Mouse (Mus musculus): ENCODE results near the gene Cbs. TPM values are rescaled to one million over a fixed set of nuclear protein-coding genes. Genes with fewer than 3 reads are reported as not detected.

The Cbs gene
- total and polyA plus RNA-seq, 3 experiments, result 1.2 to 1.9 (median 1.4) TPM

DNA sequence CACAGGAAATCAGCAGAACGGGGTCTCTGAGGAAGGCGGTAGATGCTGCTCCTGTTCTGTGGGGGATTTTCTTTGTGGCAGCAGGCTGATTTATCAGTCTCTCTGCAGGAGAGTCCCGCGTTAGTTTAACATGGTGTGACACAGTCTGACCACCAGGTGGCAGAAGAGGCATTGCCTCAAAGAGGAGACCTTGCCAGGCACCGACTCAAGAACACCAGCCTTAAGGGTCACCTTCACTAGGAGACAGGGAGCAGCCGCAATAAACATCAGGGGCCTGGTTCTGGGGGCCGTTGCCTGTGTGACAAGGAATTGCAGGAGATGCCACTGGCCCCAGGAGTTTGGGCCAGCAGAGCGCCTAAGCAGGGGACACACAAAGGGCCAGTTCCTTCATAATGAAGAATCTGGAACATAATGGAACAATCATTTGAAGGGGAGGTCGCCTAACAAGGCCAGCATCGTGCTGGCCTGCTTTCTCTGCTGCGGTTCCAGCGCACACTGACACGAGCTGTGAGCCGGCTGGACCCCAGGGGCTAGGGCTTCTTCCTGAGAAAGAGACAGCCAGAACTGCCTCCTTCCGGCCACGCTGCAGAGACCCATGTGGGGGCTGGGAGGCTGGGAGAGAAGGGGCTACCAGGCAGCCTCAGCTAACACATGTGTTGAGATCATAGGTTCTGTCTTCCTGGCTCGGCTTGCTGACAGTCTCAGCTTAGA is 48.6 kb upstream of the Cbs start:
- Histone ChIP-seq H3K9ac (ENCODE audit: insufficient read depth, low read depth) (no peak overlapping the region), H3K79me2 (replicated peaks; ENCODE audit: control insufficient read depth, extremely low read depth, insufficient read depth, poor library complexity, severe bottlenecking) (no peaks in the 10 kb centered on the region), H3K4me3 (replicated peaks in 1 of 3; ENCODE audit: low read depth in 2 of 3, low read length in 2 of 3, poor library complexity in 1 of 3) (no peak overlapping the region), H3K36me3 (replicated peaks in 1 of 2; ENCODE audit: control insufficient read depth in 1 of 2, insufficient read depth in 1 of 2, low read length in 1 of 2) (no peaks in the 10 kb centered on the region), H3K27me3 (replicated peaks) (peaks cover 4% of the 10 kb centered on the region), H3K4me2 (ENCODE audit: insufficient read depth, low read depth, poor library complexity, severe bottlenecking) (no peak overlapping the region), H3K27ac (ENCODE audit: insufficient read depth, low read depth) (no peak overlapping the region), H3K9me3 (replicated peaks; ENCODE audit: low read length) (peaks cover 2% of the 10 kb centered on the region), H3K4me1 (ENCODE audit: control insufficient read depth in 1 of 2, insufficient read depth in 2 of 2) (peaks cover 14 to 28% of the 10 kb centered on the region in 2 experiments)
- dilution Hi-C loops (cut with MboI; ENCODE audit: extremely low pct_ligation_motif_present, extremely low pct_unique_long_range_greater_than_20kb, low sequenced_read_pairs), result no loop called here
- DNase-seq (ENCODE audit: extremely low read depth), result peak; percentile 90
- no peak for TF ChIP-seq MYC (IDR thresholded peaks at IDR 0.05; ENCODE audit: low read depth, low read length)
- peak; percentile 86 for TF ChIP-seq RAD21 (IDR thresholded peaks at IDR 0.05; ENCODE audit: low read depth, low read length)
- peak; percentile 95 for TF ChIP-seq ZC3H11A (IDR thresholded peaks at IDR 0.05; ENCODE audit: low read depth, low read length)
- TF ChIP-seq RCOR1 (conservative IDR thresholded peaks at IDR 0.05; ENCODE audit: low read depth, low read length), result no peak
- TF ChIP-seq POLR2AphosphoS2 (IDR thresholded peaks at IDR 0.05; ENCODE audit: low read depth, low read length), result no peak
- TF ChIP-seq CHD1 (IDR thresholded peaks at IDR 0.05; ENCODE audit: low read depth, low read length), result no peak
- TF ChIP-seq ZKSCAN1 (IDR thresholded peaks at IDR 0.05; ENCODE audit: borderline replicate concordance, low read depth, low read length), result no peak
- peak; percentile 54 to 88 for TF ChIP-seq CTCF (conservative IDR thresholded peaks at IDR 0.05 in 1 of 2, IDR thresholded peaks at IDR 0.05 in 1 of 2; ENCODE audit: low read depth in 2 of 2, low read length in 2 of 2)
- peak; percentile 37; the same call in 1 of the 2 replicates for TF ChIP-seq NELFE (IDR thresholded peaks at IDR 0.05; ENCODE audit: low read depth, low read length)
- TF ChIP-seq NRF1 (IDR thresholded peaks at IDR 0.05; ENCODE audit: low read depth, low read length), result no peak
- no peak for TF ChIP-seq ELF1 (IDR thresholded peaks at IDR 0.05; ENCODE audit: low read depth, low read length)
- TF ChIP-seq SMC3 (IDR thresholded peaks at IDR 0.05; ENCODE audit: low read depth, low read length), result peak; percentile 95
- no peak for TF ChIP-seq KAT2A (IDR thresholded peaks at IDR 0.05; ENCODE audit: insufficient replicate concordance, low read length)
- TF ChIP-seq MAZ (IDR thresholded peaks at IDR 0.05; ENCODE audit: low read depth, low read length), result no peak
- peak; percentile 36; the same call in 1 of the 2 replicates for TF ChIP-seq SIN3A (IDR thresholded peaks at IDR 0.05; ENCODE audit: low read length)
- no peak for TF ChIP-seq MAX (IDR thresholded peaks at IDR 0.05; ENCODE audit: low read length)
- no peak for TF ChIP-seq UBTF (IDR thresholded peaks at IDR 0.05; ENCODE audit: low read depth, low read length)
- TF ChIP-seq JUND (conservative IDR thresholded peaks at IDR 0.05; ENCODE audit: low read depth, low read length), result no peak
- in situ Hi-C loops (cut with MboI; ENCODE audit: low pct_ligation_motif_present, low pct_unique_long_range_greater_than_20kb, low sequenced_read_pairs), result loop anchor here (10.0 kb wide), 1 partner anchor 249 kb away; no protein-coding TSS in a partner anchor

DNA sequence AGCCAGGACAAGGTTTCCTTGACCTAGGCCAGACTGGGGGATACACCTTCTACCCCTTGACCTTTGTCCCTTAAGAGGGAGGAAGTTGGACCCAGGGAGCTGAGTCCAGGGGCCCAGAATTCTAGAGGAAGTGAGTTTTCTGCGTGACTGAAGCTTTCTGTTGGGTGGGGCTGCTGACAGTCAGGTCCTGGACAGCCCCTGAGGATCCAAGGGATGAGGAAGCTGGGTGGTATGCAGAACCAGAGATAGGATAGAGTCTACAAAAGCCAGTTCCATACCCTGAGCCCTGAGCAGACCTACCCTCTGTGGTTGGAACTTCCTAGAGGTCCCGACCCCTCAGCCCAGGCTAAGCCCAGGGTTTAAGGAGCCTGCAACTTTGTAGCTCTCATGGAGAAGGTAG is 43.4 kb upstream of the Cbs start:
- dilution Hi-C loops (cut with MboI; ENCODE audit: extremely low pct_ligation_motif_present, extremely low pct_unique_long_range_greater_than_20kb, low sequenced_read_pairs), result no loop called here

More for the DNA sequence above, 43.4 kb upstream of the Cbs start:
- in situ Hi-C loops (cut with MboI; ENCODE audit: low pct_ligation_motif_present, low pct_unique_long_range_greater_than_20kb, low sequenced_read_pairs), result loop anchor here (10.0 kb wide), 1 partner anchor 254 kb away; no protein-coding TSS in a partner anchor
- peaks cover 17 to 25% of the 10 kb centered on the region in 2 experiments for H3K4me1 ChIP-seq (ENCODE audit: control insufficient read depth in 1 of 2, insufficient read depth in 2 of 2)
- no peak for TF ChIP-seq PAX5 (IDR thresholded peaks at IDR 0.05; ENCODE audit: low read length)
- no peak for TF ChIP-seq ELF1 (IDR thresholded peaks at IDR 0.05; ENCODE audit: low read depth, low read length)
- TF ChIP-seq SMC3 (IDR thresholded peaks at IDR 0.05; ENCODE audit: low read depth, low read length), result no peak
- no peak for TF ChIP-seq ETS1 (conservative IDR thresholded peaks at IDR 0.05; ENCODE audit: low read depth, low read length)
- no peak for TF ChIP-seq USF2 (conservative IDR thresholded peaks at IDR 0.05; ENCODE audit: low read depth, low read length)
- TF ChIP-seq BHLHE40 (IDR thresholded peaks at IDR 0.05; ENCODE audit: low read depth, low read length), result no peak
- TF ChIP-seq MAZ (IDR thresholded peaks at IDR 0.05; ENCODE audit: low read depth, low read length), result no peak
- TF ChIP-seq NELFE (IDR thresholded peaks at IDR 0.05; ENCODE audit: low read depth, low read length), result no peak
- TF ChIP-seq CHD1 (IDR thresholded peaks at IDR 0.05; ENCODE audit: low read depth, low read length), result no peak
- no peak for TF ChIP-seq MAX (IDR thresholded peaks at IDR 0.05; ENCODE audit: low read length)
- no peak for TF ChIP-seq KAT2A (IDR thresholded peaks at IDR 0.05; ENCODE audit: insufficient replicate concordance, low read length)
- TF ChIP-seq MAFK (IDR thresholded peaks at IDR 0.05; ENCODE audit: insufficient replicate concordance, low read length), result no peak
- TF ChIP-seq RCOR1 (conservative IDR thresholded peaks at IDR 0.05; ENCODE audit: low read depth, low read length), result no peak
- TF ChIP-seq UBTF (IDR thresholded peaks at IDR 0.05; ENCODE audit: low read depth, low read length), result no peak
- TF ChIP-seq ZC3H11A (IDR thresholded peaks at IDR 0.05; ENCODE audit: low read depth, low read length), result no peak
- no peak for TF ChIP-seq POLR2A (IDR thresholded peaks at IDR 0.05; ENCODE audit: low read depth, low read length)
- TF ChIP-seq TBP (conservative IDR thresholded peaks at IDR 0.05; ENCODE audit: low read depth, low read length), result no peak
- no peak for TF ChIP-seq EP300 (IDR thresholded peaks at IDR 0.05; ENCODE audit: low read length)
- no peak for TF ChIP-seq MEF2A (IDR thresholded peaks at IDR 0.05; ENCODE audit: borderline replicate concordance, low read depth, low read length)
- H3K27ac ChIP-seq (ENCODE audit: insufficient read depth, low read depth), result no peak overlapping the region
- no peak overlapping the region for H3K9ac ChIP-seq (ENCODE audit: insufficient read depth, low read depth)
- DNase-seq (ENCODE audit: extremely low read depth), result no peak
- no peak overlapping the region for H3K4me2 ChIP-seq (ENCODE audit: insufficient read depth, low read depth, poor library complexity, severe bottlenecking)
- H3K4me3 ChIP-seq (replicated peaks in 1 of 3; ENCODE audit: low read depth in 2 of 3, low read length in 2 of 3, poor library complexity in 1 of 3), result no peak overlapping the region
- no peaks in the 10 kb centered on the region for H3K36me3 ChIP-seq (replicated peaks in 1 of 2; ENCODE audit: control insufficient read depth in 1 of 2, insufficient read depth in 1 of 2, low read length in 1 of 2)
- peaks cover 31% of the 10 kb centered on the region for H3K27me3 ChIP-seq (replicated peaks)
- no peaks in the 10 kb centered on the region for H3K79me2 ChIP-seq (replicated peaks; ENCODE audit: control insufficient read depth, extremely low read depth, insufficient read depth, poor library complexity, severe bottlenecking)
- no peaks in the 10 kb centered on the region for H3K9me3 ChIP-seq (replicated peaks; ENCODE audit: low read length)

All from CH12.LX (cell line).